Mouse (Mus musculus) ES-E14 (cell line): Measurements from ENCODE around the gene Tbc1d8. TPM values are rescaled to one million over a fixed set of nuclear protein-coding genes. Genes with fewer than 3 reads are reported as not detected.

Experiments used
- DNase-seq: peaks from one replicate; pipeline ENCODE4 v3.0.0-alpha.2; 2013; ENCODE audit warnings: low read depth, low spot score
- H3K27ac ChIP-seq: 2 replicates; pipeline ENCODE4 v1.5.1; 2012; ENCODE audit warnings: low read depth, mild to moderate bottlenecking, low read length, moderate library complexity, mixed read lengths; ENCODE audit not compliant: poor library complexity, insufficient read depth, severe bottlenecking
- H3K36me3 ChIP-seq: 2 replicates; pipeline ENCODE4 v1.6.1; 2012; ENCODE audit warnings: mild to moderate bottlenecking, low read length, moderate library complexity, mixed read lengths; ENCODE audit not compliant: control insufficient read depth, poor library complexity, insufficient read depth, severe bottlenecking
- H3K4me1 ChIP-seq, 2 experiments: fragments of 150-350 bp in 1 of 2; sonication (generic) in 1 of 2; 2 replicates each; pipeline ENCODE4 v1.6.1; 2012; ENCODE audit warnings: low read length in 2 of 2, mild to moderate bottlenecking in 1 of 2, mixed read lengths in 1 of 2; ENCODE audit not compliant: control insufficient read depth in 2 of 2, insufficient read depth in 2 of 2, poor library complexity in 1 of 2
- H3K4me3 ChIP-seq, 2 experiments: fragments of 150-350 bp in 1 of 2; sonication (generic) in 1 of 2; 2 replicates each; pipeline ENCODE4 v1.5.1; 2012; ENCODE audit warnings: low read length in 2 of 2, low read depth in 1 of 2, mild to moderate bottlenecking in 1 of 2, mixed read lengths in 1 of 2; ENCODE audit not compliant: insufficient read depth in 1 of 2, poor library complexity in 1 of 2, severe bottlenecking in 1 of 2
- H3K9ac ChIP-seq: 2 replicates; pipeline ENCODE4 v1.6.1; 2012; ENCODE audit warnings: low read depth, mild to moderate bottlenecking, low read length, mixed read lengths; ENCODE audit not compliant: poor library complexity, insufficient read depth, severe bottlenecking
- H3K9me3 ChIP-seq: fragments of 150-350 bp; sonication (generic); 2 replicates; pipeline ENCODE4 v1.6.1; 2012; ENCODE audit warnings: low read depth, mild to moderate bottlenecking, low read length; ENCODE audit not compliant: control insufficient read depth, insufficient read depth
- CHD2 ChIP-seq: IDR thresholded peaks from 2 replicates; pipeline ENCODE4 v1.6.1; 2014; ENCODE audit warnings: mild to moderate bottlenecking, low read depth, low read length, inconsistent platforms
- HCFC1 ChIP-seq: IDR thresholded peaks from 2 replicates; pipeline ENCODE4 v1.6.1; 2012; ENCODE audit warnings: low read length, inconsistent platforms, borderline replicate concordance; ENCODE audit not compliant: insufficient read depth
- MAFK ChIP-seq: IDR thresholded peaks from 2 replicates; pipeline ENCODE4 v1.6.1; 2014; ENCODE audit warnings: mild to moderate bottlenecking, low read depth, low read length, inconsistent platforms; ENCODE audit not compliant: insufficient read depth
- ZC3H11A ChIP-seq: IDR thresholded peaks from 2 replicates; pipeline ENCODE4 v1.6.1; 2012; ENCODE audit warnings: low read depth, mild to moderate bottlenecking, inconsistent platforms, low read length, borderline replicate concordance
- ZNF384 ChIP-seq: IDR thresholded peaks from 2 replicates; pipeline ENCODE4 v1.6.1; 2012; ENCODE audit warnings: low read depth, low read length, inconsistent platforms
- in situ Hi-C, 2 experiments: fragments of 600-800 bp; cut with MboI; formaldehyde crosslinking; loops; one replicate each; pipeline ENCODE4 v1.15.1; 2025; ENCODE audit warnings: low sequenced_read_pairs in 2 of 2, inconsistent platforms in 1 of 2; ENCODE audit not compliant: unreplicated experiment in 2 of 2
- total RNA-seq: library from RNA; depleted of rRNA; stranded (reverse); fragments of 300-350 nt; gene quantifications from 2 replicates; pipeline ENCODE4 v1.2.3, GENCODE M21; 2012

Gene Tbc1d8
- total RNA-seq, 1 experiment: 6.1 TPM

DNA sequence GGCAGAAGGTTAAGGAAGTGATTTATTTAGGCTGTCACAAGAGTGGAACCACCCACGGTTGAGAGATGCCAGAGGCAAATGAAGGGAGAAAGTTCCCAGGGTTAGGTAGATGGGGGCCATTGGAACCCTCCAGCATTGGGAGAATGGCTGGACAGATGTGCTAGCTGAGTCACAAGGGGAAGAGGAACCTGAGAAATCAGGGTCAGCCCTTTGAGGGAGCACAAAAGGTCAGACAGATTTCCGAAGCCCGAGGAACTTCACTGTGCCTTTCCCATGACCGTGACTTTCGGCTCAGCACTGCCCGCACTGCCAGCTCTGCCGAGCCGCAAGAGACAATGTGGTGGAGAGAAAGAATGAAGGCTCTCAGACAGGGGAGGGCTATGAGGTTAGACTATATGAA, 33.2 kb upstream of the Tbc1d8 start:
- TF ChIP-seq ZC3H11A (no peak), MAFK (no peak), ZNF384 (no peak), CHD2 (no peak), HCFC1 (no peak)
- H3K9ac ChIP-seq: no peak overlapping the region
- DNase-seq: no peak
- H3K4me1 ChIP-seq: peaks cover 0 to 5% of the 10 kb centered on the region in 2 experiments; a peak in 1 of 4 replicates
- in situ Hi-C loops: loop anchor here (10.0 to 25.0 kb wide), 3 partner anchors 124 to 507 kb away; no protein-coding TSS in a partner anchor
- no peaks in the 10 kb centered on the region for H3K9me3 ChIP-seq
- H3K36me3 ChIP-seq: no peaks in the 10 kb centered on the region
- no peak overlapping the region for H3K27ac ChIP-seq
- no peak overlapping the region for H3K4me3 ChIP-seq

DNA sequence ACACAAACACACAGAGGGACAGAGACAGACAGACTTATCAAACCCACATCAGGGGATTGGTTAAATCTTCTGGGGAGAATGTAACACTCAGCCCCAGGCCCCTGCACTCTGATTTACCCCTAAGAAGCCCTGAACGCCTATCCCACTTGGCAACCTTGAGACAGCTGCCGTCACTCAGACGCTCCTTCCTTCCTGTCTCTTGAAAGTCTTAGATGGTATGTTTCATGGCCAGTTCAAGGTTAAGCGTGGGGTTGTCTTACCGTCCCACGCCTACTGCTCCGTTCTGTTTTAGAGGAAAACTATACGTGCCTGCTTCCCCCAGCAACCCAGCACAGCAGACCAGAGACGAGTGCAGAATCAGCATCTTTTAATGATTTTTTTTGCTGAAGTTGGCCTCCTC, 27.0 kb upstream of the Tbc1d8 start:
- Histone ChIP-seq H3K9ac (no peak overlapping the region), H3K4me3 (no peak overlapping the region), H3K4me1 (peaks cover 0 to 5% of the 10 kb centered on the region in 2 experiments; a peak in 1 of 4 replicates), H3K9me3 (no peaks in the 10 kb centered on the region), H3K36me3 (no peaks in the 10 kb centered on the region), H3K27ac (no peak overlapping the region)
- DNase-seq: no peak
- in situ Hi-C loops: loop anchor here (25.0 kb wide), 2 partner anchors 118 to 493 kb away; no protein-coding TSS in a partner anchor
- TF ChIP-seq CHD2 (no peak), HCFC1 (no peak), MAFK (no peak), ZNF384 (no peak), ZC3H11A (no peak)

DNA sequence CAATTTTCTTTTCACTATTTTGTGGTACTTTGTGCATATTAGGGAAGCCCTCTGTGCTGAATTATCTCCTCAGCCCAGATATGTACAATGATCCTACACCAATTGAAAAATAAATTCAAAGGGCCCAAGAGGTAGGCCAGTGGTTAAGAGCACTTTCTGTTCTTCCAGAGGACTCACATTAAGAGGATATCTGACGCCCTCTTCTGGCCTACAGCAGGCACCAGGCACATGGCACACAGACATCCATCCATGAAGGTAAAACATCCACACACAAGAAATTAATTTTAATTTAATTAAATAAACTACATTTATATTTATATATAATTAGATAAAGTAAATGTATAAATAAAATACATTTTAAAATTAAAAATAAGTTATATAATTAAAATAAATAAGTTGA, 25.7 kb upstream of the Tbc1d8 start:
- Histone ChIP-seq H3K27ac (no peak overlapping the region), H3K36me3 (no peaks in the 10 kb centered on the region), H3K9me3 (no peaks in the 10 kb centered on the region), H3K9ac (no peak overlapping the region), H3K4me1 (no peaks in the 10 kb centered on the region; a peak in 1 of 4 replicates), H3K4me3 (no peak overlapping the region)
- DNase-seq: no peak
- in situ Hi-C loops: loop anchor here (25.0 kb wide), 2 partner anchors 117 to 492 kb away; no protein-coding TSS in a partner anchor
- TF ChIP-seq HCFC1 (no peak), ZC3H11A (peak; percentile 38; the same call in 1 of the 2 replicates)

DNA sequence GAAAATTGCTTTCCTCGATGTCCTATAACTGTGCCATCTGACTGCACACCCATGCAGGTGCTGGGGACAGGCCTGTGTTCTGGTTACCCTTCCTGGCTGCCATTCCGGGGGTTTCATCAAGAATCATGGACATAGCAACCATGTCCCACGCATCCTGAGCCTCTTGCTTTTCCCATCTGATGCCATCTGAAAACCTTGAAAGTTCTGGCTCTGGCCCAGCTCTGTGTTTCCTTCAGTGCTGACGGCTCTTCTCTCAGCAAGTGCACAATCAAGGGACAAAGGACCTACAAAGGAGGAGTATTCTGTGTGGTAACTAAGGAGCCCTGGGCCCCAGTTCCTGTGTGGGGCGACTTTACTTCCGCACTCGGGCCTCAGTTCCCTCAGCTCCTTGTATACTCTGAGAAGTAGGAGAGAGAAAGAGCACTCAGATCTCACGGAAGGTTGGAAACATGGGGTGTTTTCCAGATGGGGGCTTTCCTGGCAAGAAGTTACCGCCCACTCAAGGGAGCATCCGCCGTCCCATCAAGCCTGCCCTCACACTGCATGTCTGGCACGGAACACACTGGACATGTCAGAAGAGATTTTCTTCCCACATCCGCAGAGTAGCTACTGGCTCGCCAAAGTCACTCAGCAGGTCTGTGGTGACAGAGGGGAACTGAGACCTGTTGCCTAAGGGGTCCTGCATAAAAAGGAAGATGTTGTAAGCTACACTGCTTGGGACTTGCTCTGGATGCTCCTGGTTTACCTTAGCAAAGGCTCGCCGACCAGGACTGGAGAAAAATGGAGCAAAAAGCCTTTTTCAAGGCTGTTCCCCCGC, 24.5 kb upstream of the Tbc1d8 start:
- Histone ChIP-seq H3K9me3 (no peaks in the 10 kb centered on the region), H3K4me3 (no peak overlapping the region), H3K27ac (no peak overlapping the region), H3K9ac (0 out of 2 replicates have a peak overlapping the region, but pooled peaks have one; percentile 28), H3K4me1 (no peaks in the 10 kb centered on the region), H3K36me3 (no peaks in the 10 kb centered on the region)
- TF ChIP-seq MAFK (no peak), ZC3H11A (no peak), CHD2 (no peak), ZNF384 (no peak)
- DNase-seq: no peak
- in situ Hi-C loops: loop anchor here (25.0 kb wide), 2 partner anchors 116 to 491 kb away; no protein-coding TSS in a partner anchor
